Mouse (Mus musculus) CD4-positive helper T cell, adult 2 months (primary cell): ENCODE measurements at regions not wholly inside any gene's neighbourhood (a gene's known extent, or its start where the extent isn't known, plus 50 kb on each side); places are given as distances from the start of the nearest gene placed in this dataset.

Experiments used
- DNase-seq: peaks from one replicate; pipeline ENCODE4 v3.0.0-alpha.2; 2012; ENCODE audit warnings: low read depth, missing footprints, low spot score

DNA sequence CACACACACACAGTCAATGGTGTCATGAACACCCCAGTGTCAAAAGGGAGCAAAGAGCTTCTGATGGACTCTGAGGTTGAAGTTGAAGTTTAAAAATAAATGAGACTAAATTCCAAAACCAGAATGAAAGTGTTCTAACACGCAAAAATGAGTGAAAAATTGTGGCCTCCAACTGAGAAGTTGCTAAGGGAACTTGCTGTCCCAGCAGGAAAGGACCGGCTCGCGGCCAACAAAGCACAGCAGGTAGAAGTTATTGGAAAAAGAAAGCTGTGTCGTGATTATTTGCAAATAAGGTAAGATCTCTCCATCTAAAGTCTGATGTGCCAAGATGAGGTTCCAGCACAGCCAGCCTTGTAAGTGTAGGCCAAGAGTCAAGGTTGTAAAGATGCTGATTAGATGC is 169.7 kb downstream of the Nrp2 start:
- no peak for DNase-seq

DNA sequence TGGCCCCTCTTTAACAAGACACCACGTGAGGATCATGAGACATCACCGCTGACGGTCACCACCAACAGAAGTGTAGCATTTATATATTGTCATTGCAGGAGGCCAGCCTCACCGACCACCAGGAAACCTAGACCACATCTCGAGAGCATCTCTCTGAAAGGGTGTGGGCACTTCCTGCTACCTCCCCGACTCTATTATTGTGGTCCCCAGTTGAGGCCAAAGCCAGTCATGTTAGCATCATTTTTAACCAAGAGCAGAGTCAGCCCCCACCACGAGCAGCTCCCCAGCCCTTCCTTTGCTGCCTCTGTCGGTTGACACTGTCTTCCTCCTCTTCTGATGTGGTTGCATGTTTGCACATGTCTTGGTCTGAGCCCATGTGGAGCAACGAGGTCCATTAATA is 172.5 kb downstream of the Nrp2 start:
- peak; percentile 81 for DNase-seq

DNA sequence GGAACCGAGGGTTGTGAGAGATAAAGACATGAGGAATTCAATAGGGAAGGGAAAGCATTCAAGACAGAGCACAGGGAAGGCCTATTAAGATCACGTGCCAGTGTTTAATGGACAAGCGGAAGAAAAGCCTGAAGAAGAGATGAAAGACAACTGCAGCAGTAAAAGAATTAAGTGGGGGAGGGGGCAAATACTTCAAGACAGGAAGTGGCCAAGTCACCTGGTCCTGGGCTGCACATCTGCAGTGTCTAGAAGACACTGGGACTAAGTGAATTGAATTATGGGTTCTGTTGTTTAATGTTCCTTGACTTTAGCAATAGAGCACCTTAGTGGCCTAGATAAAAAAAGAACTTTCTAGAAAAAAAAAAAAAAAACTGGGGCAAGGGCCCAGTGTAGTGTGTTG is 173.6 kb downstream of the Nrp2 start:
- DNase-seq = peak; percentile 62

DNA sequence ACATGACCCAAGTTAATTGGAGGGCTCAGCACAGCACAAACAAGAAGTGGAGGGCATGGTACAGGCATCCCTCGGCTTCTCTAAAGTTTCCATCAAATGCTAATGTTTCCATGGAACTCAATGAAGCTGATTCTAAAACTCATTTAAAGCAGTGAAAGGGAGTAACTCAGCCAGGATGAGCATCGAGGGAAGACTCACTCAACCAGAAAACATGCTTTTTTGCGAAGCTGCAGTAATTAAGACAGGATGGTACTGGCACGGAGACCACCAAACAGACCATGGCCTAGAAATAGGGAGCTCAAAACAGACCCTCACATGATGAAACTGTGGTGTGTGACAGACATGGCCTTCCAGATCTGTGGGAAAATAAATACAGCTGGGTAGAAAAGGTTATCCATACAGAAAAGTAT is 177.8 kb downstream of the Nrp2 start:
- no peak for DNase-seq

DNA sequence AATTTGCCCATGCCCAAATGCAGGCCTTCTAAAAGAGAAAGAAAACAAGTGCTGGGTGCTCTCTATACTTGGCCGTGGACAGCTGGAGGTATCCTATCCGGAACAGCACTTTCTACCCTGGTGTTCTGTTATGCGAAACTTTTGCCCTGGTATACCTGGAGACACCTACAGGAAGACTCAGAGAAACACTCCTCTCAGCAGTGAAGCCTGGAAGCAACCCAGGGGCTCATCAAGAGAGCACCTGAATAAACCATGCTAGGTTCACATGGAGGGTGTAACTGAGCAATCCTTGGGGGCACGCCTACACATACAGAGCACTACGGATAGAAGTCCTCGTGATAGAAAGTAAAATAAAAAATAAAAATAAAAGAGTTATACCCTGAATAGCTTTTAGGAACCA is 178.4 kb downstream of the Nrp2 start:
- DNase-seq = no peak

DNA sequence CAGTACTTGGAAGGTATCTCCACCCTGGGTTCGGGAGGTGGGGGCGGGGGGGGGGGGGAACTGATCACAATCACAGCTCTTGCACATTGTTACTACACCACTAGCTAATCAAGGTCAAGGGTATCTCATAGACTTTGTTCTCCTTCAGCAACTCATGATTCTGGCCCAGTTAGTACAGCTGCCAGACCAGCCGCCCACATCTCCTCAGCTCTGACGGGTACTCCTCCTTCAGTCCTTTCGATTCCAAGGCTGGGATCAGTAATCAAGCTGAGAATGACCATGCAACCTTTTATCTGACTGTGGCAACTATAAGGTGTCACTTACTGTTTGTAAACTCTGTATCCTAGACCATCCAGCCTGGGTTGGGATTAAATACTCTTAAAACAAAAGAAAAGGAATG is 178.9 kb downstream of the Nrp2 start:
- no peak for DNase-seq

DNA sequence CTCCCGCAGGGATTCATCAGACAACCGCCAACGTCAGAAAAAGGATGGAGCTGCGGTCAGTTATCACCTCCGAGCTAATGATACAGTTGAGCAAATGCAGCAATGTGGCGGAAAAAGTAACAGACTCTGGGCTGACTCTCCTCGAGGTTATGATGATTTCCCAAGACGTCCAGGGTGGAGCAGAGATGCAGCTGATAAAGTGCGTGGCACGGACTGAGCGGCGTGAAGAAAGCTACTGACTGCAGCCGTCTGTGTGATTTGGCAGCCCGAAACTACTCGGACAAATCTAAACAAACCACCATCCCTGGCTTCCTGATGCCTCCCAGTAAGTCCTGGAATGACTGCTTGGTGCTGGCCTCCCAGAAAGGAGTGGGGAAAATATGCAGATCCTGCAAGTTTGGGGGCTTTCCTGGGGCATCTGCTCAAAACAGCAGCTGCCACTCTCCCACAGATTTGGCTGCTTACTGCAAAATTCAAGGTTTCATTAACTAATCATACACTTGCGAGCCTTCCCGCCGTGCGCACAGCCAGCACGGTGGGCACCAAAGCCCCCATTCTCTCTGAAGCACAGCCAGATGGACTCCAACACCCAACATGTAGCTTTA is 181.9 kb downstream of the Nrp2 start:
- DNase-seq = no peak

DNA sequence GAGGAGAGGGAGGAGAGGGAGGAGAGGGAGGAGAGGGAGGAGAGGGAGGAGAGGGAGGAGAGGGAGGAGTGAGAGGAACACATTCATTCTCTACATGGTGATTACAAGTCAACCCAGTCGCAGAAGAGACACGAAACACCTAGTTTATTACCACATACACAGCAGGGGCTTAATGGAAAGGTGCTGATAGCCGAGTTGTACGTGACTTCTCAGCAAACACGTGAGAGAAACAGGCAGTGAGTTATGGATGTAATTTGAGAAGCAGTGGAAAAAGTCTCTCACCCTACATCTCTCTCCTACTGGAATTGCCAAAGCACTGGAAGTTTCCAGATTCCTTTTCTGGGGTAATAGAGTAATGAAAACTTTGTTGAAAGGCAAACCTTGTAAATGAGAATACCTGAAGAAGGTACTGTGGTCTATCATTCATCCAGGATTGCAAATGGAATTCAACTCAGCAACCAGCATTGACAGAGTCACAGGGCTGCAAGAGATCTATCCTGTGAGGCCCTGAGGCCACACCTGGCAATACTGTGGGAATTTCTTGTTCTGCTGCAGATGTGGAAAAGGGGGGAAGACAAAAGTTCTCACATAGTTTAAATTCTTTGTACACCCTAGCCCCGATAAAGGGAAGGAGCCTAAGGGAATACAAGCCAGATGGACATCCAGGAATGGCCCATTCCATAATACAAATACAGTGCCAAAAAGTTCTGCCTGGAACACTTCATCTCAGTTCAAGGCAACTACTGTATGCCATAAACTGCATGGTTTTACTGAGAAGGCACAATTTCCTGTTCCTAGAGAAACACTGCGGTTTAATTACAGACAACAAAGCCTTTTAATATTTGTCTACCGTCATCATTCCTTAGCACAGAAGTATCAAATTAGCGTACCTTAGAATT is 184.7 kb downstream of the Nrp2 start:
- DNase-seq = no peak

DNA sequence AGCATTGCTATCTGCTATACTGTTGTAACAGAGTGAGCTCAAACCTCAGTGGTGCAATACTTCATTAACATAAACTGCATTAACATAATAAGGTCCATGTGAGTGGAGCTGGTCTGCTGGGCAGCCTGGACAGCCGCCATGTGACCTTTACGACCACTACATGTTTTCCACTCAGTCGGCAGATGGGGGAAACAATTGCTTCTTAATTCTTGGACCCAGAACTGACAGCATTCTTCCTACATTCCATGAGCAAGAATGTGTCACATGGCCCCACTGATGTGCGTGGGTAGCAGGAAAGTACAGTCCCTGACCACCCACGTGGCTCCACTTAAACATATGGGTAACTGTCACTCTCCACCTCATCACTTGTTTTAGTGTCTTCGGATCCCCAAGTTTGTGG is 198.3 kb downstream of the Nrp2 start:
- DNase-seq = no peak

DNA sequence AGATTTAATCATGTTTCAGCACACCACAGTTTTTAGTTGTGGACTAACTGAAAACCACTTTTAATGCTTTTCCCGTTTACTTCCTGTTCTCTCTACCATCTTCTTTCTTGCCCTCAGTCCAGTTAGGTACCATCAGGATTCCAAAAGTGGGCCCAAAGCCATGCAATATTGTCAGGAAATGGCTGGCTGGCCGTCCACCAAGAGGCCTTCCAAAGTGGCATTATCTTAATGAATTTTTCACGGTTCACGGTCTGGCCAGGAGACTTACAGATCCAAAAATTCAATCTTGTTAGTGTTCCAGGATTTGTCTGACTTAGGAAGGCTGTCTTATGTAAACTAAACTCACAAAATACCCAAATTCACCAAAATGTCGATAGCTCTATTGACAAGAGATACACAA is 198.8 kb downstream of the Nrp2 start:
- no peak for DNase-seq

DNA sequence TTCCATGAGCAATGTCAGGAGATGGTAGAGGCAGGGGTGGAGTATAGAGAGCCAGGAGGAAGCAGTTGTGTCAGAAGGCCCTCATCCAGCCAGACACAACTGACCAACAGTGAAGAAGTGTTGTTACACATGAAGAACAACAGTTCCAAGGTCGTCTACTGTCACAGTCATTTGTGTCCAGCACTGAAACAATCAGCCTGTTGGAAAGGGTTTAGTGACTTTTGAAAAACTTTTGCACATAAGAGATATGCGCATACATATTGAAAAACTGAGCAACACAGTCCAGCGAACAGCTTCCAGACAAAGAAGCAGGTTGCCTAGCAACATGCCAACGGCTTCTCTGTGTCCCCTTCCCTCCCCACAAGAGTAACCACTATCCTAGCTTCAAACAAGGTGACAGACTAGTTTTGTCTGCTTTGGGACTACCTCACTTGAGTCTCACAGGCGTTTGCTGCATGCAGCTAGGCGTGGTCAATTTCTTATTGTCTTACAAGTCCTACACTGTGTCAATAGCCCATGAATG is 199.9 kb downstream of the Nrp2 start:
- no peak for DNase-seq

DNA sequence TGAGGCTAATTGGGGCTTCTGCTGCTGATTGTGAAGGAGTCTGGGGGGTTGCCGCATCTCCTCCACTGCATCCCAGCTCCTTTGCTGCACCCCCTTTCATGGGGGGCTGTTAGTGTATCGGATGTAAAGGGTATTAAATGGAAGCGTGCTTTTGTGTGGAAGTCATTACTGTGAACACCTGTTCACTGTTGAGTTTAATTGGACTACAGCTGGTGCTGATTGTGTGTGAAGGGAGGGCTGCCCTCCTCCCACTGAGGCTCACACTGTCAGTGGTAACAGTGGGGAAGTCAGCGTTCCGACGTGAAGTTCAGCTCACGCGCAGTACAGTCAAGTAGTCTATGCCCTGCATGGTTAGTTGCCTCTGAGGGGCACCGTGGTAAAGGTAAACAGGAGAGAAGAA is 202.7 kb downstream of the Nrp2 start:
- no peak for DNase-seq

DNA sequence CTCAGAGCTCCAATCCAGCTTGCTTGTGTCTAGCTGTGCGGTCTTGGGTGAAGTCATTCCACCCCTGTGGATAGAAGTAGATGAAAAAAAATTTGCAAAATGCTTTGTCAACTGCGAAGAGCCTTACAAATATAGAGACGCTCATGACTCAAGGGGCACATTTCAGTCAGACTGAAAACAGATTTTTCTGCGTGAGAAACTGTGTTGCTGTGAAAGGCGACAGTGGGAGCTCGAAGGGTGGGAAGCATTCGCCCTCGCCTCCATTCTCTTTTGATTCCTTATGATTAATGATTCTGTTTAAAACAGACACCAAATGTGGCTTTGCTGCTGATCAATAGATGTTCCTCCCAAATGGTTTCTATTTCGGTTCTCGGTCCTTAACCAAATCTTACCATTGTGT is 204.2 kb downstream of the Nrp2 start:
- no peak for DNase-seq
